Mouse (Mus musculus) central nervous system, embryonic 11.5 days (tissue): ENCODE measurements around the gene Krtap5-5. TPM values are rescaled to one million over a fixed set of nuclear protein-coding genes. Genes with fewer than 3 reads are reported as not detected.

Source experiments
- polyA plus RNA-seq: library from polyadenylated mRNA; depleted of rRNA; stranded (reverse); fragments of >200 nt; gene quantifications from 2 replicates; pipeline ENCODE4 v1.2.3, GENCODE M21; 2012; rRNA removed

Krtap5-5 gene
- not detected in 2 replicates for polyA plus RNA-seq

DNA sequence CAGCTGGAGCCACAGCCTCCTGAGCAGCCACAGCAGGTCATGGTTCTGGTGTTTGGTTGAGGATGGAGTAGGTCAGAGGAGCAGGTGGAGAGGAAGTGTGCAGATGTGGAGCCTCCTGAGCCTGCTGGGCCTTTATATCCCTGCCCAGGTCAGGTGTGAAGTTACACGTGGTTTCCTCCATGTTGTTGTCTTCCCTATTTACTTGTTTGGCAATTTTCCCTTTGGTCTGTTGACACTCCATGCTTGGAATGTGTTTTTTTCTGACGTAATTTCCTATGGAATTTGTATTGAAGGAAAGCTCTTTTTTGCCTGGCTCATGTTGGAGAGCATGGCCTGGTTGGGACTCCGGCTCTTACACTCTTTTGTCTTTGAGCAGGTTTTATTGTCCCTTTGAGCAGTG, at the start of gene Krtap5-5:
TSS of gene Krtap5-5 (minus strand) at position 101 of the 400 bp plus-strand sequence.

GRCm38 (mm10) chr7:142274263-142274662, 44.5 kb upstream of the Krtap5-5 start, which contains the start of gene Gm4559:
Gene Gm4559 (minus strand): TSS chr7:142274363.

DNA sequence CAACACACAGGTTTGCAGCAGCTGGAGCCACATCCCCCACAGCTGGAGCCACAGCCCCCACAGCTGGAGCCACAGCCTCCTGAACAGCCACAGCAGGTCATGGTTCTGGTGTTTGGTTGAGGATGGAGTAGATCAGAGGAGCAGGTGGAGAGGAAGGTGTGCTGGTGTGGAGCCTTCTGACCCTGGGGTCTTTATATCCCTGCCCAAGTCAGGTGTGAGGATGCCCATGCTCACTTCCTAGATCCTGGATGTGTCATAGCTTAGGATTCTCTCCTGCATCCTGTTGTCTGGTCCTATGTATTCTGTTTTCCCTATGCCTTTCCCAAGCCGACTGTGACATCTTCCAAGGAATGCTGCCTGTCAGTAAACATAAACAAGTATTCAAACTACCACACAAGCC, 28.5 kb upstream of the Krtap5-5 start, which contains the start of gene Gm2431:
TSS of gene Gm2431 (minus strand) at position 101 of the 400 bp plus-strand sequence.

GRCm38 (mm10) chr7:142240978-142241377, 11.2 kb upstream of the Krtap5-5 start, which contains the start of gene Gm40460:
Gene Gm40460 (minus strand): TSS chr7:142241078.

GRCm38 (mm10) chr7:142211559-142211958, 18.2 kb downstream of the Krtap5-5 start, which contains the start of gene Gm7579:
Gene Gm7579 (plus strand): TSS chr7:142211859.

DNA sequence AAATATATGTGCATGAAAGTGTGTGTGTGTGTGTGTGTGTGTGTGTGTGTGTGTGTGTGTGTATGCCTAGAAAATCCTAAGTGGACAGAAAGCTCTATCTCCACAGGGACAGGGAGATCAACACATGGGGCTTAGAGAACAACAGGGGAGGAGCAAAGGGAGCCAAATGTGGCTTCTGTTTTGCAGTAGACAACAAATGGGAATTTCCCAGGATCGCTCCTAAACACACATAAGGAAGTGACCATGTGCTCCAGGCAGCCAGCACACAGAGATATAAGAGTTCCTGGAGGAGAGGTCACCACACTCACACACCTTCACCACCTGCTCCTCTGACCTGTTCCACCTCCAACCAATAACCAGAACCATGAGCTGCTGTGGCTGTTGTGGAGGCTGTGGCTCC, 28.7 kb downstream of the Krtap5-5 start, which contains the start of gene Krtap5-3:
TSS of gene Krtap5-3 (plus strand) at position 301 of the 400 bp plus-strand sequence.

GRCm38 (mm10) chr7:142190289-142190688, 39.5 kb downstream of the Krtap5-5 start, which contains the start of gene Gm10153:
Gene Gm10153 (minus strand): TSS chr7:142190389.

Other genes with a start within 250 kb of the Krtap5-5 start
- gene Mob2, start 168.9 kb downstream of the Krtap5-5 start, polyA plus RNA-seq = 42.3 and 43.3 TPM in 2 replicates
- 17.3 and 17.4 TPM in 2 replicates for gene Dusp8, start 134.1 kb downstream of the Krtap5-5 start, polyA plus RNA-seq
- gene Gm45618, start 109.2 kb downstream of the Krtap5-5 start, polyA plus RNA-seq = not detected in 2 replicates
- not detected in 2 replicates for gene Gm39115, start 93.9 kb downstream of the Krtap5-5 start, polyA plus RNA-seq
- gene Gm45337, start 85.4 kb downstream of the Krtap5-5 start, polyA plus RNA-seq = not detected in 2 replicates
- not detected in 2 replicates for gene Gm29735, start 72.9 kb downstream of the Krtap5-5 start, polyA plus RNA-seq
- not detected in 2 replicates for gene Gm4553, start 64.2 kb downstream of the Krtap5-5 start, polyA plus RNA-seq
- gene Krtap5-2, start 54.0 kb downstream of the Krtap5-5 start, polyA plus RNA-seq = not detected in 2 replicates
- gene Gm10153, start 39.6 kb downstream of the Krtap5-5 start, polyA plus RNA-seq = not detected in 2 replicates
- not detected in 2 replicates for gene Krtap5-3, start 28.6 kb downstream of the Krtap5-5 start, polyA plus RNA-seq
- not detected in 2 replicates for gene Gm7579, start 18.1 kb downstream of the Krtap5-5 start, polyA plus RNA-seq
- not detected in 2 replicates for gene Gm40460, start 11.1 kb upstream of the Krtap5-5 start, polyA plus RNA-seq
- not detected in 2 replicates for gene Gm2431, start 28.4 kb upstream of the Krtap5-5 start, polyA plus RNA-seq
- not detected in 2 replicates for gene Gm4559, start 44.4 kb upstream of the Krtap5-5 start, polyA plus RNA-seq
- not detected in 2 replicates for gene Krtap5-1, start 67.1 kb upstream of the Krtap5-5 start, polyA plus RNA-seq
- gene Krtap5-4, start 73.6 kb upstream of the Krtap5-5 start, polyA plus RNA-seq = not detected in 2 replicates
- 0.32 and 0.62 TPM in 2 replicates for gene Ifitm10, start 143.8 kb upstream of the Krtap5-5 start, polyA plus RNA-seq
- 42.8 TPM in 1 of 2 replicates, not detected in the other for gene Gm49369, start 152.7 kb upstream of the Krtap5-5 start, polyA plus RNA-seq
- gene Ctsd, start 158.1 kb upstream of the Krtap5-5 start, polyA plus RNA-seq = 73.0 and 126 TPM in 2 replicates
- gene Syt8, start 204.9 kb upstream of the Krtap5-5 start, polyA plus RNA-seq = 0.34 and 0.88 TPM in 2 replicates
- gene Tnni2, start 211.8 kb upstream of the Krtap5-5 start, polyA plus RNA-seq = 3.3 and 5.1 TPM in 2 replicates
- gene Lsp1, start 230.8 kb upstream of the Krtap5-5 start, polyA plus RNA-seq = 20.5 and 42.6 TPM in 2 replicates